In the genomic region with DNA sequence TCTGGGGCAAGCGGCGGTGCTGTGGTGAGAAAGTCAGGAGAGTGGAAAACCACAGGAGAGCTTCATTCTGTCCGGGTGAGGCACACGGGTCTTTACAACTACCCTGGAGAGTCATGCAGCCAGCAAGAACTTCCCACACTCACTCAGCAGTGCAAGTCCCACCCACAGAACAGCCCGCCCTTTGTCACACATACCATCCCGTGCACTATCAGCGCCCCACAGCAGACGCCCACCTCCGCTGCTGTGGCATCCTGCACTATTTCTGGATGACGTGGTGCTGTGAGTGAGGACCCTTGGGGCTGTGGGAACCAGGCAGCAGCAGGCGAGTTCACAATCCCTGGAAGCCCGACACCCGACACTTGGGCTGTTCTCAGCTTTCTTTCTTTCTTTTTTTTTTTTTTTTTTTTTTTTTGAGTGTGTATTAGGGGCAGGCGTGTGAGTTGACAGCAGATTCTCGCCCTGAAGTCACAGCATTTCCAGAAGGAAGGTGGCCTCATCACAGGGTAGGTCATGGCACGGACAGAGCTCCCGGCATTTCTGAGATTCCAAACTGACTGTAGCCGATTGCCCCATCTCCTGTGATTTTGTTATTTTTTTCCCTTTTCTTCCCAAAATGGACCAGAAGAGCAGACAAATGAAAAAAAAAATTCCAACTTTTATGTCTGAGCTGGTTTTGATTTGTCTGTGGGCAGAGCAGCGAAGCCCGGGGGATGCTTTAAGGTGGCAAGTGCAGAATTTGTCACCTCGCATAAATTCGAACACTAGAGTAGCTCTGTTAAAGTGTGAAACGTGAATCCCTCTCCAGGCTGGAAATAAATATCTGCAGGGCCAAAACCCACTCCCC, we compare ENCODE assay signal across 8 mouse cellular contexts. TPM values are rescaled to one million over a fixed set of nuclear protein-coding genes. Genes with fewer than 3 reads are reported as not detected.
DNase-seq lines count a peak whose midpoint lies in the region; ATAC-seq and TF ChIP-seq lines count a peak whose summit lies in the region.

No protein-coding gene starts in this region.

- H3K9ac ChIP-seq in neural tube, embryonic 11.5 days (ENCODE audit: low read length) = no peak overlapping the region
- H3K9ac ChIP-seq in heart, embryonic 13.5 days = peak overlapping the region; percentile 75
- H3K9ac ChIP-seq in liver, adult 2 months (ENCODE audit: low read depth, low read length) = peak overlapping the region; percentile 10; the same call in 1 of the 2 replicates
- H3K9ac ChIP-seq in stomach, embryonic 15.5 days = no peak overlapping the region; the same call in 1 of the 2 replicates

- H3K36me3 ChIP-seq in neural tube, embryonic 11.5 days (ENCODE audit: control insufficient read depth, insufficient read depth, low read length) = no peaks in the 10 kb centered on the region
- no peaks in the 10 kb centered on the region for H3K36me3 ChIP-seq in heart, embryonic 13.5 days
- no peaks in the 10 kb centered on the region for H3K36me3 ChIP-seq in liver, adult 2 months (ENCODE audit: control insufficient read depth, insufficient read depth, low read length)
- H3K36me3 ChIP-seq in stomach, embryonic 15.5 days = no peaks in the 10 kb centered on the region

- WGBS in neural tube, embryonic 11.5 days = 49% methylated on average over 23 of the region's 23 CpGs
- 14% methylated on average over 23 of the region's 23 CpGs for WGBS in heart, embryonic 13.5 days
- 52% methylated on average over 23 of the region's 23 CpGs for WGBS in liver, adult 2 months
- WGBS in stomach, embryonic 15.5 days = 21% methylated on average over 23 of the region's 23 CpGs

- TF ChIP-seq CTCF in liver, adult 2 months (IDR thresholded peaks at IDR 0.05; ENCODE audit: low read depth, low read length) = no peak

- H3K27me3 ChIP-seq in neural tube, embryonic 11.5 days (ENCODE audit: control insufficient read depth, insufficient read depth, low read length) = no peaks in the 10 kb centered on the region
- no peaks in the 10 kb centered on the region for H3K27me3 ChIP-seq in heart, embryonic 13.5 days (replicated peaks)
- no peaks in the 10 kb centered on the region for H3K27me3 ChIP-seq in liver, adult 2 months (ENCODE audit: control insufficient read depth, insufficient read depth, low read length)
- H3K27me3 ChIP-seq in stomach, embryonic 15.5 days (replicated peaks) = no peaks in the 10 kb centered on the region

- H3K79me2 ChIP-seq in liver, adult 2 months (ENCODE audit: control insufficient read depth, insufficient read depth, low read length) = no peaks in the 10 kb centered on the region

- H3K4me1 ChIP-seq in neural tube, embryonic 11.5 days (ENCODE audit: control insufficient read depth, insufficient read depth, low read length) = peaks cover 4% of the 10 kb centered on the region; the same call in 1 of the 2 replicates
- H3K4me1 ChIP-seq in heart, embryonic 13.5 days = peaks cover 55% of the 10 kb centered on the region
- peaks cover 3% of the 10 kb centered on the region; the same call in 1 of the 2 replicates for H3K4me1 ChIP-seq in liver, adult 2 months (ENCODE audit: control insufficient read depth, insufficient read depth, low read length)
- peaks cover 6% of the 10 kb centered on the region for H3K4me1 ChIP-seq in stomach, embryonic 15.5 days

- H3K4me3 ChIP-seq in neural tube, embryonic 11.5 days (ENCODE audit: low read depth, low read length) = no peak overlapping the region
- peak overlapping the region; percentile 39 for H3K4me3 ChIP-seq in heart, embryonic 13.5 days
- H3K4me3 ChIP-seq in liver, adult 2 months (ENCODE audit: insufficient read depth, low read depth, low read length) = peak overlapping the region; percentile 47; the same call in 1 of the 2 replicates
- H3K4me3 ChIP-seq in stomach, embryonic 15.5 days (replicated peaks) = peak overlapping the region; percentile 30

- no peak overlapping the region for H3K27ac ChIP-seq in neural tube, embryonic 11.5 days (ENCODE audit: low read depth, low read length)
- peak overlapping the region; percentile 90 for H3K27ac ChIP-seq in heart, embryonic 13.5 days (replicated peaks)
- H3K27ac ChIP-seq in liver, adult 2 months (replicated peaks; ENCODE audit: insufficient read depth, low read depth, low read length) = peak overlapping the region; percentile 77
- peak overlapping the region; percentile 40 for H3K27ac ChIP-seq in stomach, embryonic 15.5 days

- peak overlapping the region; percentile 13; the same call in 1 of the 2 replicates for H3K4me2 ChIP-seq in neural tube, embryonic 11.5 days (ENCODE audit: low read depth)
- H3K4me2 ChIP-seq in heart, embryonic 13.5 days = peak overlapping the region; percentile 68
- H3K4me2 ChIP-seq in stomach, embryonic 15.5 days = peak overlapping the region; percentile 55

- no peaks in the 10 kb centered on the region for H3K9me3 ChIP-seq in neural tube, embryonic 11.5 days (ENCODE audit: control insufficient read depth, low read length)
- peaks cover 7% of the 10 kb centered on the region; the same call in 1 of the 2 replicates for H3K9me3 ChIP-seq in heart, embryonic 13.5 days
- H3K9me3 ChIP-seq in stomach, embryonic 15.5 days = no peaks in the 10 kb centered on the region

- ATAC-seq in neural tube, embryonic 11.5 days (ENCODE audit: insufficient read depth, low FRiP score, low TSS enrichment) = no peak
- peak; percentile 60 for ATAC-seq in heart, embryonic 13.5 days (ENCODE audit: extremely low read depth, insufficient number of reproducible peaks, low FRiP score, low TSS enrichment)
- no peak for ATAC-seq in stomach, embryonic 15.5 days (ENCODE audit: insufficient read depth, low FRiP score, low read depth)
- ATAC-seq in inflammation-experienced regulatory T-cells, adult 6 months = no peak

- peak; percentile 31 for DNase-seq in neural tube, embryonic 11.5 days (ENCODE audit: low spot score)
- no peak for DNase-seq in neural tube, embryonic 10.5 days (ENCODE audit: extremely low spot score, low spot score)
- no peak for DNase-seq in liver, adult 2 months (ENCODE audit: extremely low read depth, low read depth, low spot score)
- no peak for DNase-seq in thymus, postnatal 36 days
- DNase-seq in urinary bladder, adult 18-20 months (ENCODE audit: low spot score in 2 of 2) = no peak

- TF ChIP-seq POLR2A in liver, adult 2 months (IDR thresholded peaks at IDR 0.05; ENCODE audit: extremely low read depth, insufficient read depth, low read length) = no peak

RNA-seq across cellular contexts. Expression of a gene that starts 31.5 kb away (rescaled TPM):
- polyA plus RNA-seq in neural tube, embryonic 11.5 days (2014; fragmentation: Nextera tagmentation; extraction: Ambion mirVana) = 5.1 and 5.2 TPM in 2 replicates
- 10.7 and 12.1 TPM in 2 replicates for polyA plus RNA-seq in heart, embryonic 13.5 days (2015; fragmentation: Nextera tagmentation; extraction: Ambion mirVana)
- total RNA-seq in liver, adult 2 months (2014; rRNA removed) = 10.4 and 12.2 TPM in 2 replicates
- 4.6 TPM in 2 replicates for polyA plus RNA-seq in liver, adult 2 months (2012; rRNA removed)
- polyA plus RNA-seq in stomach, embryonic 15.5 days (2015; fragmentation: Nextera tagmentation; extraction: Ambion mirVana) = 6.3 and 7.2 TPM in 2 replicates
- under 1 TPM; 0.55 to 0.74 (median 0.63) TPM for polyA plus RNA-seq in inflammation-experienced regulatory T-cells, adult 6 months (2017; shearing (Covaris generic))

Comparison
In these comparisons a context has a peak if more than half of its experiments do, and no peak if none do; other contexts are left out.
1. H3K4me2 ChIP-seq: peak in every context shown above with its lines; median percentile 68 in heart, embryonic 13.5 days; 55 in stomach, embryonic 15.5 days; 13 in neural tube, embryonic 11.5 days.
2. H3K9ac ChIP-seq: peak in heart, embryonic 13.5 days (single experiment) and liver, adult 2 months (single experiment); none in neural tube, embryonic 11.5 days (single experiment) and stomach, embryonic 15.5 days (single experiment).